Comparison of ENCODE assay signal across 8 mouse cellular contexts in genomic region chr7:25679971-25680370, GRCm38 (mm10). TPM values are rescaled to one million over a fixed set of nuclear protein-coding genes. Genes with fewer than 3 reads are reported as not detected.
A peak's percentile ranks its signal among the peaks of the same experiment; 100 is the strongest.
DNase-seq lines count a peak whose midpoint lies in the region; ATAC-seq and TF ChIP-seq lines count a peak whose summit lies in the region.

No protein-coding gene starts in this region.

- H3K9me3 ChIP-seq in G1E (replicated peaks), result no peaks in the 10 kb centered on the region
- no peaks in the 10 kb centered on the region for H3K9me3 ChIP-seq in heart, embryonic 15.5 days (replicated peaks)
- H3K9me3 ChIP-seq in liver, embryonic 16.5 days (replicated peaks; ENCODE audit: control insufficient read depth, low read length), result no peaks in the 10 kb centered on the region
- H3K9me3 ChIP-seq in stomach, embryonic 16.5 days (replicated peaks; ENCODE audit: control insufficient read depth, low read length), result no peaks in the 10 kb centered on the region

- DNase-seq in heart, adult 11 months, result peak; percentile 91
- DNase-seq in heart, adult 9 months (ENCODE audit: low spot score in 2 of 2), result no peak
- no peak for DNase-seq in G1E (ENCODE audit: low spot score)
- no peak for DNase-seq in adrenal gland, postnatal 36 days

- H3K4me1 ChIP-seq in G1E (ENCODE audit: insufficient read depth, low read depth, low read length), result peaks cover 68% of the 10 kb centered on the region
- H3K4me1 ChIP-seq in heart, embryonic 15.5 days (replicated peaks), result peaks cover 36% of the 10 kb centered on the region
- H3K4me1 ChIP-seq in liver, embryonic 16.5 days (ENCODE audit: control insufficient read depth, low read depth, low read length), result peaks cover 44% of the 10 kb centered on the region
- peaks cover 19% of the 10 kb centered on the region for H3K4me1 ChIP-seq in stomach, embryonic 16.5 days (ENCODE audit: control insufficient read depth, insufficient read depth, low read length)

- 4% methylated on average over 6 of the region's 6 CpGs for WGBS in heart, embryonic 15.5 days
- WGBS in liver, embryonic 16.5 days (ENCODE audit: insufficient replicate concordance), result 1% methylated on average over 6 of the region's 6 CpGs
- WGBS in stomach, embryonic 16.5 days, result 6% methylated on average over 6 of the region's 6 CpGs

- H3K4me2 ChIP-seq in heart, embryonic 15.5 days, result peak overlapping the region; percentile 66
- H3K4me2 ChIP-seq in liver, embryonic 16.5 days (ENCODE audit: low read depth, low read length), result peak overlapping the region; percentile 86
- H3K4me2 ChIP-seq in stomach, embryonic 16.5 days (ENCODE audit: low read depth, low read length), result peak overlapping the region; percentile 71

- peak overlapping the region; percentile 77; the same call in 1 of the 2 replicates for H3K4me3 ChIP-seq in G1E (ENCODE audit: low read depth, low read length)
- H3K4me3 ChIP-seq in heart, embryonic 15.5 days, result peak overlapping the region; percentile 90
- H3K4me3 ChIP-seq in liver, embryonic 16.5 days (ENCODE audit: low read depth, low read length), result peak overlapping the region; percentile 85
- peak overlapping the region; percentile 65 for H3K4me3 ChIP-seq in stomach, embryonic 16.5 days (replicated peaks; ENCODE audit: low read length)

- peak overlapping the region; percentile 74 for H3K9ac ChIP-seq in heart, embryonic 15.5 days
- peak overlapping the region; percentile 63 for H3K9ac ChIP-seq in liver, embryonic 16.5 days (ENCODE audit: low read depth, low read length)
- peak overlapping the region; percentile 75 for H3K9ac ChIP-seq in stomach, embryonic 16.5 days (ENCODE audit: low read length)

- TF ChIP-seq CTCF in G1E (IDR thresholded peaks at IDR 0.05; ENCODE audit: low read depth, low read length), result no peak

- peaks cover under 1% of the 10 kb centered on the region; the same call in 1 of the 2 replicates for H3K27me3 ChIP-seq in G1E (ENCODE audit: insufficient read depth, low read length)
- peaks cover 8% of the 10 kb centered on the region for H3K27me3 ChIP-seq in heart, embryonic 15.5 days
- peaks cover 9% of the 10 kb centered on the region for H3K27me3 ChIP-seq in liver, embryonic 16.5 days (ENCODE audit: control insufficient read depth, insufficient read depth, low read depth, low read length)
- peaks cover 7% of the 10 kb centered on the region; the same call in 1 of the 2 replicates for H3K27me3 ChIP-seq in stomach, embryonic 16.5 days (ENCODE audit: control insufficient read depth, insufficient read depth, low read length)

- no peak for ATAC-seq in G1E (ENCODE audit: extremely low read depth, insufficient number of reproducible peaks, low FRiP score, poor library complexity, severe bottlenecking)
- no peak for ATAC-seq in heart, embryonic 15.5 days (replicated peaks; ENCODE audit: insufficient number of reproducible peaks, insufficient read depth, low FRiP score, low read depth)
- no peak for ATAC-seq in liver, embryonic 16.5 days (ENCODE audit: low read depth)
- ATAC-seq in stomach, embryonic 16.5 days (ENCODE audit: insufficient read depth, low FRiP score), result no peak
- no peak for ATAC-seq in megakaryocyte-erythroid progenitor cell, adult 5-6 weeks (replicated peaks; ENCODE audit: low FRiP score, low TSS enrichment, poor library complexity, severe bottlenecking)

- peaks cover 28% of the 10 kb centered on the region for H3K36me3 ChIP-seq in G1E (replicated peaks)
- no peaks in the 10 kb centered on the region for H3K36me3 ChIP-seq in heart, embryonic 15.5 days
- H3K36me3 ChIP-seq in liver, embryonic 16.5 days (ENCODE audit: control insufficient read depth, insufficient read depth), result no peaks in the 10 kb centered on the region
- no peaks in the 10 kb centered on the region for H3K36me3 ChIP-seq in stomach, embryonic 16.5 days (ENCODE audit: control insufficient read depth, insufficient read depth, low read length)

- H3K27ac ChIP-seq in heart, embryonic 15.5 days, result peak overlapping the region; percentile 96
- peak overlapping the region; percentile 97 for H3K27ac ChIP-seq in liver, embryonic 16.5 days (ENCODE audit: low read length)
- H3K27ac ChIP-seq in stomach, embryonic 16.5 days (ENCODE audit: low read length), result peak overlapping the region; percentile 92

RNA-seq across cellular contexts. Expression of gene B9d2, which starts 0.6 kb away (rescaled TPM):
- total RNA-seq in G1E (2014; fragmentation: Nextera tagmentation) (21.1 and 26.3 TPM in 2 replicates), G1E (2017) (49.8 and 65.1 TPM in 2 replicates)
- polyA plus RNA-seq in G1E (2012), result 119 and 131 TPM in 2 replicates
- polyA plus RNA-seq in heart, embryonic 15.5 days (2015; fragmentation: Nextera tagmentation; extraction: Ambion mirVana), result 24.5 and 30.9 TPM in 2 replicates
- 20.1 and 21.0 TPM in 2 replicates for polyA plus RNA-seq in liver, embryonic 16.5 days (2015; fragmentation: Nextera tagmentation; extraction: Ambion mirVana)
- 21.9 and 24.4 TPM in 2 replicates for polyA plus RNA-seq in stomach, embryonic 16.5 days (2015; fragmentation: Nextera tagmentation; extraction: Ambion mirVana)
- total RNA-seq in adrenal gland, postnatal 36 days (2021), result 10 to 100 TPM; 15.3 to 18.0 TPM
- 34.6 and 35.2 TPM in 2 replicates for total RNA-seq in megakaryocyte-erythroid progenitor cell, adult 5-6 weeks (2014; fragmentation: Nextera tagmentation)
- total RNA-seq in megakaryocyte-erythroid progenitor cell, adult 5-6 weeks (2017), result 42.8 and 45.5 TPM in 2 replicates

RNA-seq across cellular contexts. Expression of gene Tmem91, which starts 5.0 kb away (rescaled TPM):
- 8.6 TPM in 1 of 2 replicates, not detected in the other for total RNA-seq in G1E (2014; fragmentation: Nextera tagmentation)
- 1.3 and 2.2 TPM in 2 replicates for total RNA-seq in G1E (2017)
- 3.6 TPM in 2 replicates for polyA plus RNA-seq in G1E (2012)
- 1.8 and 2.2 TPM in 2 replicates for polyA plus RNA-seq in heart, embryonic 15.5 days (2015; fragmentation: Nextera tagmentation; extraction: Ambion mirVana)
- polyA plus RNA-seq in liver, embryonic 16.5 days (2015; fragmentation: Nextera tagmentation; extraction: Ambion mirVana), result 0.78 and 1.3 TPM in 2 replicates
- polyA plus RNA-seq in stomach, embryonic 16.5 days (2015; fragmentation: Nextera tagmentation; extraction: Ambion mirVana), result 3.4 and 3.5 TPM in 2 replicates
- not detected for total RNA-seq in adrenal gland, postnatal 36 days (2021)
- total RNA-seq in megakaryocyte-erythroid progenitor cell, adult 5-6 weeks (2014; fragmentation: Nextera tagmentation), result 2.2 TPM in 1 of 2 replicates, not detected in the other
- total RNA-seq in megakaryocyte-erythroid progenitor cell, adult 5-6 weeks (2017), result not detected in 2 replicates

RNA-seq across cellular contexts. Expression of gene Tgfb1, which starts 6.8 kb away (rescaled TPM):
- 390 and 397 TPM in 2 replicates for total RNA-seq in G1E (2014; fragmentation: Nextera tagmentation)
- total RNA-seq in G1E (2017), result 40.8 TPM in 2 replicates
- polyA plus RNA-seq in G1E (2012), result 1,473 and 1,799 TPM in 2 replicates
- 3.2 and 4.6 TPM in 2 replicates for polyA plus RNA-seq in heart, embryonic 15.5 days (2015; fragmentation: Nextera tagmentation; extraction: Ambion mirVana)
- polyA plus RNA-seq in liver, embryonic 16.5 days (2015; fragmentation: Nextera tagmentation; extraction: Ambion mirVana), result 3.1 and 4.1 TPM in 2 replicates
- 1.4 and 2.8 TPM in 2 replicates for polyA plus RNA-seq in stomach, embryonic 16.5 days (2015; fragmentation: Nextera tagmentation; extraction: Ambion mirVana)
- 10 to 100 TPM; 35.5 to 48.9 TPM for total RNA-seq in adrenal gland, postnatal 36 days (2021)
- 156 and 169 TPM in 2 replicates for total RNA-seq in megakaryocyte-erythroid progenitor cell, adult 5-6 weeks (2014; fragmentation: Nextera tagmentation)
- 26.0 and 27.0 TPM in 2 replicates for total RNA-seq in megakaryocyte-erythroid progenitor cell, adult 5-6 weeks (2017)

RNA-seq across cellular contexts. Expression of gene Exosc5, which starts 21.0 kb away (rescaled TPM):
- total RNA-seq in G1E (2014; fragmentation: Nextera tagmentation) (71.6 and 84.6 TPM in 2 replicates), G1E (2017) (51.4 and 55.4 TPM in 2 replicates)
- 367 and 471 TPM in 2 replicates for polyA plus RNA-seq in G1E (2012)
- polyA plus RNA-seq in heart, embryonic 15.5 days (2015; fragmentation: Nextera tagmentation; extraction: Ambion mirVana), result 30.3 and 45.7 TPM in 2 replicates
- 39.1 and 40.7 TPM in 2 replicates for polyA plus RNA-seq in liver, embryonic 16.5 days (2015; fragmentation: Nextera tagmentation; extraction: Ambion mirVana)
- polyA plus RNA-seq in stomach, embryonic 16.5 days (2015; fragmentation: Nextera tagmentation; extraction: Ambion mirVana), result 70.0 and 73.0 TPM in 2 replicates
- total RNA-seq in adrenal gland, postnatal 36 days (2021), result 10 to 100 TPM; 39.6 to 54.0 TPM
- 69.2 and 123 TPM in 2 replicates for total RNA-seq in megakaryocyte-erythroid progenitor cell, adult 5-6 weeks (2014; fragmentation: Nextera tagmentation)
- 34.9 and 43.9 TPM in 2 replicates for total RNA-seq in megakaryocyte-erythroid progenitor cell, adult 5-6 weeks (2017)

RNA-seq across cellular contexts. Expression of gene Bckdha, which starts 21.2 kb away (rescaled TPM):
- total RNA-seq in G1E (2014; fragmentation: Nextera tagmentation) (6.0 and 7.8 TPM in 2 replicates), G1E (2017) (20.4 and 23.8 TPM in 2 replicates)
- 36.6 and 44.1 TPM in 2 replicates for polyA plus RNA-seq in G1E (2012)
- 58.5 and 68.9 TPM in 2 replicates for polyA plus RNA-seq in heart, embryonic 15.5 days (2015; fragmentation: Nextera tagmentation; extraction: Ambion mirVana)
- 36.7 and 43.1 TPM in 2 replicates for polyA plus RNA-seq in liver, embryonic 16.5 days (2015; fragmentation: Nextera tagmentation; extraction: Ambion mirVana)
- polyA plus RNA-seq in stomach, embryonic 16.5 days (2015; fragmentation: Nextera tagmentation; extraction: Ambion mirVana), result 54.1 and 54.4 TPM in 2 replicates
- total RNA-seq in adrenal gland, postnatal 36 days (2021), result 100 to 1,000 TPM; 176 to 245 TPM
- 20.2 and 27.4 TPM in 2 replicates for total RNA-seq in megakaryocyte-erythroid progenitor cell, adult 5-6 weeks (2014; fragmentation: Nextera tagmentation)
- 22.6 and 25.8 TPM in 2 replicates for total RNA-seq in megakaryocyte-erythroid progenitor cell, adult 5-6 weeks (2017)

Comparison
In these comparisons a context has a peak if more than half of its experiments do, and no peak if none do; other contexts are left out.
1. RNA of gene Tgfb1, which starts 6.8 kb away (polyA plus RNA-seq): 1,473 to 1,799 TPM in G1E; 3.1 to 4.1 TPM in liver, embryonic 16.5 days, 3.2 to 4.6 TPM in heart, embryonic 15.5 days and 1.4 to 2.8 TPM in stomach, embryonic 16.5 days; every median in the first group is over 100 times any median in the second.
2. Peak in every context shown above with its lines, with median percentiles within 50 percentile points of each other: H3K4me3 ChIP-seq, H3K27ac ChIP-seq, H3K4me2 ChIP-seq and H3K9ac ChIP-seq.